Mouse (Mus musculus) embryonic facial prominence, embryonic 11.5 days (tissue): ENCODE measurements around the gene Tspyl3. TPM values are rescaled to one million over a fixed set of nuclear protein-coding genes. Genes with fewer than 3 reads are reported as not detected.

Experiments used
- ATAC-seq: fragments of 200-750 bp; cut with Nextera tagmentation; replicated peaks from 2 replicates; pipeline ENCODE4 v1.8.0; 2017; ENCODE audit warnings: low read depth; ENCODE audit not compliant: insufficient number of reproducible peaks, low FRiP score, low TSS enrichment
- DNase-seq: peaks from one replicate; pipeline ENCODE4 v3.0.0-alpha.2; 2015; ENCODE audit warnings: low spot score
- H3K27ac ChIP-seq: fragments of 300-500 bp; sonication (generic); replicated peaks from 2 replicates; pipeline ENCODE4 v1.5.1; 2014; ENCODE audit warnings: mild to moderate bottlenecking, low read depth, low read length, control low read depth
- H3K27me3 ChIP-seq: fragments of 300-500 bp; sonication (generic); 2 replicates; pipeline ENCODE4 v1.6.1; 2014; ENCODE audit warnings: mild to moderate bottlenecking, low read length, moderate library complexity, mixed read lengths; ENCODE audit not compliant: control insufficient read depth, insufficient read depth
- H3K36me3 ChIP-seq: fragments of 300-500 bp; sonication (generic); replicated peaks from 2 replicates; pipeline ENCODE4 v1.6.1; 2014; ENCODE audit warnings: low read depth, mild to moderate bottlenecking, low read length, moderate library complexity, mixed read lengths; ENCODE audit not compliant: control insufficient read depth, insufficient read depth
- H3K4me1 ChIP-seq: fragments of 300-500 bp; sonication (generic); 2 replicates; pipeline ENCODE4 v1.6.1; 2014; ENCODE audit warnings: low read length, mixed read lengths; ENCODE audit not compliant: control insufficient read depth, insufficient read depth
- H3K4me2 ChIP-seq: fragments of 300-500 bp; sonication (generic); 2 replicates; pipeline ENCODE4 v1.6.1; 2014; ENCODE audit warnings: low read depth, mild to moderate bottlenecking, control low read depth, low read length, moderate library complexity
- H3K4me3 ChIP-seq: fragments of 300-500 bp; sonication (generic); 2 replicates; pipeline ENCODE4 v1.5.1; 2014; ENCODE audit warnings: low read depth, low read length, control low read depth
- H3K9ac ChIP-seq: fragments of 300-500 bp; sonication (generic); replicated peaks from 2 replicates; pipeline ENCODE4 v1.6.1; 2014; ENCODE audit warnings: mild to moderate bottlenecking, control low read depth, low read length
- H3K9me3 ChIP-seq: fragments of 300-500 bp; sonication (generic); replicated peaks from 2 replicates; pipeline ENCODE4 v1.6.1; 2016; ENCODE audit warnings: mild to moderate bottlenecking, low read length, inconsistent platforms, mixed read lengths; ENCODE audit not compliant: control insufficient read depth
- WGBS: fragments of 180-500 bp; shearing (Covaris S2); extraction: QIAGEN DNeasy Blood & Tissue Kit; methylation state at CpG from one replicate; pipeline ENCODE4 v1.1.7; 2014; 5-methylcytosine and 5-hydroxymethylcytosine counted together
- polyA plus RNA-seq: library from polyadenylated mRNA; unstranded; fragments of >200 nt; fragmentation: Nextera tagmentation; extraction: Ambion mirVana; gene quantifications from 2 replicates; pipeline ENCODE4 v1.2.1, GENCODE M21; 2014

Tspyl3 gene
- polyA plus RNA-seq, 1 experiment from 2014 or later = 8.5 TPM

- no peaks in the 10 kb centered on the region for H3K27me3 ChIP-seq
- H3K4me3 ChIP-seq = no peak overlapping the region
- ATAC-seq (no peak), DNase-seq (no peak)
- H3K9ac ChIP-seq = no peak overlapping the region
- no peaks in the 10 kb centered on the region; the same call in 1 of the 2 replicates for H3K4me1 ChIP-seq
- H3K4me2 ChIP-seq = no peak overlapping the region
- no peaks in the 10 kb centered on the region for H3K9me3 ChIP-seq
- no peaks in the 10 kb centered on the region for H3K36me3 ChIP-seq
- no peak overlapping the region for H3K27ac ChIP-seq
Measured at GRCm38 (mm10) chr2:153222130-153222529, 3.1 kb downstream of the Tspyl3 start.

GRCm38 (mm10) chr2:153221620-153222019 lies 3.6 kb downstream of the Tspyl3 start:
- 89% methylated on average over 4 of the region's 4 CpGs for WGBS
- Histone ChIP-seq H3K4me3 (no peak overlapping the region), H3K27me3 (no peaks in the 10 kb centered on the region), H3K27ac (no peak overlapping the region), H3K9ac (no peak overlapping the region), H3K4me2 (no peak overlapping the region), H3K4me1 (no peaks in the 10 kb centered on the region; the same call in 1 of the 2 replicates), H3K9me3 (no peaks in the 10 kb centered on the region), H3K36me3 (no peaks in the 10 kb centered on the region)
- no peak for ATAC-seq
- no peak for DNase-seq

- WGBS = 82% methylated on average over 3 of the region's 3 CpGs
- DNase-seq (no peak), ATAC-seq (no peak)
- Histone ChIP-seq H3K27ac (no peak overlapping the region), H3K4me3 (no peak overlapping the region), H3K9ac (no peak overlapping the region), H3K27me3 (no peaks in the 10 kb centered on the region), H3K9me3 (no peaks in the 10 kb centered on the region), H3K4me2 (no peak overlapping the region), H3K4me1 (no peaks in the 10 kb centered on the region), H3K36me3 (no peaks in the 10 kb centered on the region)
Measured at GRCm38 (mm10) chr2:153218516-153218915, 6.7 kb downstream of the Tspyl3 start.

- no peak overlapping the region for H3K27ac ChIP-seq
- H3K9me3 ChIP-seq = no peaks in the 10 kb centered on the region
- no peak overlapping the region for H3K4me2 ChIP-seq
- WGBS = 81% methylated on average over 10 of the region's 10 CpGs
- no peaks in the 10 kb centered on the region for H3K36me3 ChIP-seq
- no peak overlapping the region for H3K4me3 ChIP-seq
- no peaks in the 10 kb centered on the region for H3K27me3 ChIP-seq
- ATAC-seq = no peak
- H3K4me1 ChIP-seq = no peaks in the 10 kb centered on the region
- no peak for DNase-seq
- no peak overlapping the region for H3K9ac ChIP-seq
Measured at GRCm38 (mm10) chr2:153217826-153218340, 7.4 kb downstream of the Tspyl3 start.

DNA sequence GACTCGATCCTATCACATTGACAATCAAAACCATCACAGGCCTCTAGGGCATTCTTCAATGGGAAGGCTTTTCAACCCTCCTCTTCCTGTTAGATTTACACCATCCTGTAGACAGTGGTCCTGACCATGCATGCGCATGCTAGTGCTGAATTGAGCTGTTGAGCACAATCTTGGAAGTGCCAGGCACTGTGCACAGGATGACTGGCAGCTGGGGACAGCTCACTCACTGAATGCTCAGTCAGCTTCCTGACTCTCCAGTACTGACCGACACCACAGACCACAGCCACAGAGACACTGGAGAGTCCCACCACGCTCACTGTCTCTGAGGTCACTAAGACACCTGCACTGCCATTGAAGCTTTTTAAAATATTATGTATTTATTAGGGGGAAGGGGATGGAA lies 9.8 kb downstream of the Tspyl3 start:
- no peak for DNase-seq
- no peak overlapping the region for H3K4me3 ChIP-seq
- no peak for ATAC-seq
- H3K9me3 ChIP-seq = no peaks in the 10 kb centered on the region
- H3K27me3 ChIP-seq = no peaks in the 10 kb centered on the region
- H3K36me3 ChIP-seq = no peaks in the 10 kb centered on the region
- H3K4me1 ChIP-seq = no peaks in the 10 kb centered on the region
- no peak overlapping the region for H3K9ac ChIP-seq
- no peak overlapping the region for H3K4me2 ChIP-seq
- WGBS = 68% methylated on average over 4 of the region's 4 CpGs
- H3K27ac ChIP-seq = no peak overlapping the region

DNA sequence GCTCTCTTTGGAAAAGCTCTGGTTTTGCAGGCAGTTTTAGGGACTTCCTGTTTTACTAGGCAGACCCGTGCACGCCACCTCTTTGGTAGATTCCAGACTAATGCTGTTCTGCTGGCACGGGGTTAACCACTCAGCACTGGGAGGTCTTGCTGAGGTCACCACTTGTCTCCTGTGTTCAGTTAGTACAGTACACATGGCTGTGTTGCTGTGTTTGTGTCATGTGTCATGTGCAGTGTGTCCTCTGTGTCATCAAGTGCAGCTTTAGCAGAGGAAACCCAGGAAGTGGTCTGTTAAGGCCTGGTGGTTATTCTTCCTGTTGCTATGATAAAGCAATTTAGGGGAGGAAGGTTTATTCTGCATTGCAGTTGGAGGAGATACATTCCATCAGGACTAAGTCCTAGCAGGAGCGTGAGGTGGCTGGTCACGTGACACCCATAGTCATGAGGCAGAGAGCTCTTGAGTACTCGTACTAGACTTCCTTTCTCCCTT lies 10.4 kb downstream of the Tspyl3 start:
- H3K27me3 ChIP-seq = no peaks in the 10 kb centered on the region
- DNase-seq (no peak), ATAC-seq (no peak)
- WGBS = 54% methylated on average over 6 of the region's 6 CpGs
- no peak overlapping the region for H3K4me2 ChIP-seq
- no peaks in the 10 kb centered on the region for H3K9me3 ChIP-seq
- H3K36me3 ChIP-seq = peaks cover 2% of the 10 kb centered on the region; the same call in 1 of the 2 replicates
- no peaks in the 10 kb centered on the region for H3K4me1 ChIP-seq
- no peak overlapping the region for H3K4me3 ChIP-seq
- no peak overlapping the region for H3K9ac ChIP-seq
- no peak overlapping the region for H3K27ac ChIP-seq

DNA sequence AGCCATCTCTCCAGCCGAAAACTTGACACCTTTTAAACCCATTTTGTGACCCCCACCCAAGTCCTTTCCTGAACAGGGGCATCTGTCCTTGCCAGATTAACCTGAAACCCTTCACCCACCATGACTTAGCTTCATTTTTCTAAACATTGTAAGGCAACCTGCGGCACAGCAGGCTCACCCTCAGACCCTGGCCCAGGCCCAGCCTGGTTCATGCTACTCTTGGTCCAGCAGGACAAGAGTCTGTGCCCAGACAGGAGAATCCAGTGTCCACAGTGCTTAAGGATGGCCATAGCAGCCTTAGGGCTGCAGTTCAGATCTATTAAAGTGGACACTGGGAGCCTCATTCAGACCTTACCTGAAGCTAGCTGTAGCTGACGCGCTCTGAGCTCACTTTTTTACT lies 11.9 kb downstream of the Tspyl3 start:
- ATAC-seq (no peak), DNase-seq (no peak)
- Histone ChIP-seq H3K9me3 (no peaks in the 10 kb centered on the region), H3K9ac (no peak overlapping the region), H3K4me3 (no peak overlapping the region), H3K27me3 (no peaks in the 10 kb centered on the region), H3K4me2 (no peak overlapping the region), H3K36me3 (peaks cover 3% of the 10 kb centered on the region; the same call in 1 of the 2 replicates), H3K4me1 (no peaks in the 10 kb centered on the region), H3K27ac (no peak overlapping the region)
- 90% methylated on average over 4 of the region's 4 CpGs for WGBS

- no peak overlapping the region for H3K4me2 ChIP-seq
- 88% methylated on average over 5 of the region's 5 CpGs for WGBS
- H3K9ac ChIP-seq = no peak overlapping the region
- H3K9me3 ChIP-seq = no peaks in the 10 kb centered on the region
- no peaks in the 10 kb centered on the region for H3K27me3 ChIP-seq
- ATAC-seq = no peak
- H3K4me1 ChIP-seq = no peaks in the 10 kb centered on the region
- H3K27ac ChIP-seq = no peak overlapping the region
- peaks cover 3% of the 10 kb centered on the region; the same call in 1 of the 2 replicates for H3K36me3 ChIP-seq
- no peak overlapping the region for H3K4me3 ChIP-seq
- DNase-seq = no peak
Measured at GRCm38 (mm10) chr2:153211451-153211850, 13.8 kb downstream of the Tspyl3 start.
